Mouse (Mus musculus) ES-Bruce4 (cell line): ENCODE data around the gene Snai1. TPM values are rescaled to one million over a fixed set of nuclear protein-coding genes. Genes with fewer than 3 reads are reported as not detected.

Source experiments
- H3K27ac ChIP-seq: 2 replicates; pipeline ENCODE4 v1.5.1; 2012; ENCODE audit warnings: low read length, inconsistent platforms; ENCODE audit not compliant: insufficient read depth
- H3K27me3 ChIP-seq: 2 replicates; pipeline ENCODE4 v1.6.1; 2012; ENCODE audit warnings: mild to moderate bottlenecking, low read length, inconsistent platforms; ENCODE audit not compliant: control insufficient read depth, poor library complexity, insufficient read depth, severe bottlenecking
- H3K36me3 ChIP-seq: 2 replicates; pipeline ENCODE4 v1.6.1; 2012; ENCODE audit warnings: inconsistent platforms, mild to moderate bottlenecking, low read length, moderate library complexity; ENCODE audit not compliant: control insufficient read depth, poor library complexity, insufficient read depth, severe bottlenecking
- H3K4me1 ChIP-seq: one replicate; pipeline ENCODE4 v1.8.1; 2011; ENCODE audit warnings: low read length; ENCODE audit not compliant: control insufficient read depth, insufficient read depth
- H3K4me3 ChIP-seq: 2 replicates; pipeline ENCODE4 v1.5.1; 2011; ENCODE audit warnings: low read depth, mild to moderate bottlenecking, low read length
- H3K9ac ChIP-seq: 2 replicates; pipeline ENCODE4 v1.6.1; 2012; ENCODE audit warnings: low read depth, mild to moderate bottlenecking, inconsistent platforms; ENCODE audit not compliant: poor library complexity, severe bottlenecking
- H3K9me3 ChIP-seq: replicated peaks from 2 replicates; pipeline ENCODE4 v1.6.1; 2012; ENCODE audit warnings: mild to moderate bottlenecking, low read length, inconsistent platforms; ENCODE audit not compliant: control insufficient read depth, poor library complexity, insufficient read depth, severe bottlenecking
- CTCF ChIP-seq: IDR thresholded peaks from one replicate; pipeline ENCODE4 v1.8.1; 2011; ENCODE audit warnings: low read depth, low read length
- EP300 ChIP-seq: IDR thresholded peaks from 2 replicates; pipeline ENCODE4 v1.6.1; 2011; ENCODE audit warnings: low read depth, low read length; ENCODE audit not compliant: insufficient read depth
- POLR2A ChIP-seq: IDR thresholded peaks from one replicate; pipeline ENCODE4 v1.8.1; 2011; ENCODE audit warnings: low read length; ENCODE audit not compliant: insufficient read depth
- polyA plus RNA-seq: library from polyadenylated mRNA; stranded (reverse); fragments of >200 nt; gene quantifications from 2 replicates; pipeline ENCODE4 v1.2.4, GENCODE M21; 2011; ENCODE audit warnings: low read depth; ENCODE audit not compliant: missing spikeins, insufficient read depth, insufficient read length

Snai1 gene
- polyA plus RNA-seq, 1 experiment: 5.9 TPM

- H3K27me3 ChIP-seq: no peaks in the 10 kb centered on the region
- H3K9me3 ChIP-seq: no peaks in the 10 kb centered on the region
- H3K4me3 ChIP-seq: no peak overlapping the region
- TF ChIP-seq CTCF: no peak
- TF ChIP-seq POLR2A: no peak
- TF ChIP-seq EP300: no peak
- H3K9ac ChIP-seq: peak overlapping the region; percentile 57; the same call in 1 of the 2 replicates
- no peak overlapping the region for H3K27ac ChIP-seq
- H3K36me3 ChIP-seq: no peaks in the 10 kb centered on the region
- no peaks in the 10 kb centered on the region for H3K4me1 ChIP-seq
Measured at GRCm38 (mm10) chr2:167563035-167563434, 25.0 kb downstream of the Snai1 start.

GRCm38 (mm10) chr2:167563703-167564102, 25.7 kb downstream of the Snai1 start:
- TF ChIP-seq POLR2A: no peak
- no peak for TF ChIP-seq EP300
- no peak for TF ChIP-seq CTCF
- no peaks in the 10 kb centered on the region for H3K36me3 ChIP-seq
- H3K27me3 ChIP-seq: no peaks in the 10 kb centered on the region
- H3K9me3 ChIP-seq: no peaks in the 10 kb centered on the region
- H3K4me1 ChIP-seq: no peaks in the 10 kb centered on the region
- 0 out of 2 replicates have a peak overlapping the region, but pooled peaks have one; percentile 11 for H3K4me3 ChIP-seq
- H3K27ac ChIP-seq: no peak overlapping the region
- peak overlapping the region; percentile 57; the same call in 1 of the 2 replicates for H3K9ac ChIP-seq

- Histone ChIP-seq H3K27me3 (no peaks in the 10 kb centered on the region), H3K4me1 (no peaks in the 10 kb centered on the region), H3K9ac (no peak overlapping the region), H3K36me3 (no peaks in the 10 kb centered on the region), H3K4me3 (no peak overlapping the region), H3K27ac (no peak overlapping the region), H3K9me3 (no peaks in the 10 kb centered on the region)
- TF ChIP-seq POLR2A: no peak
Measured at GRCm38 (mm10) chr2:167564551-167565311, 26.7 kb downstream of the Snai1 start.

GRCm38 (mm10) chr2:167565312-167565656, 27.3 kb downstream of the Snai1 start:
- no peaks in the 10 kb centered on the region for H3K4me1 ChIP-seq
- no peaks in the 10 kb centered on the region for H3K36me3 ChIP-seq

GRCm38 (mm10) chr2:167565682-167566081, 27.7 kb downstream of the Snai1 start:
- H3K4me1 ChIP-seq: no peaks in the 10 kb centered on the region

More at GRCm38 (mm10) chr2:167565312-167565656, 27.3 kb downstream of the Snai1 start:
- no peaks in the 10 kb centered on the region for H3K9me3 ChIP-seq
- no peak overlapping the region for H3K27ac ChIP-seq
- TF ChIP-seq EP300: no peak
- TF ChIP-seq CTCF: no peak
- no peak for TF ChIP-seq POLR2A
- H3K9ac ChIP-seq: peak overlapping the region; percentile 39; the same call in 1 of the 2 replicates
- no peaks in the 10 kb centered on the region for H3K27me3 ChIP-seq
- H3K4me3 ChIP-seq: no peak overlapping the region; the same call in 1 of the 2 replicates

GRCm38 (mm10) chr2:167568112-167568511, 30.1 kb downstream of the Snai1 start:
- peaks cover 2% of the 10 kb centered on the region for H3K4me1 ChIP-seq
- no peak overlapping the region for H3K27ac ChIP-seq
- H3K36me3 ChIP-seq: no peaks in the 10 kb centered on the region
- H3K27me3 ChIP-seq: no peaks in the 10 kb centered on the region
- H3K4me3 ChIP-seq: no peak overlapping the region
- TF ChIP-seq POLR2A (no peak), CTCF (no peak), EP300 (no peak)
- no peak overlapping the region for H3K9ac ChIP-seq
- no peaks in the 10 kb centered on the region for H3K9me3 ChIP-seq

More at GRCm38 (mm10) chr2:167565682-167566081, 27.7 kb downstream of the Snai1 start:
- TF ChIP-seq POLR2A: no peak
- H3K9me3 ChIP-seq: no peaks in the 10 kb centered on the region
- H3K27me3 ChIP-seq: no peaks in the 10 kb centered on the region
- H3K4me3 ChIP-seq: peak overlapping the region; percentile 37
- no peaks in the 10 kb centered on the region for H3K36me3 ChIP-seq
- peak overlapping the region; percentile 39 for H3K9ac ChIP-seq
- H3K27ac ChIP-seq: no peak overlapping the region
